Mouse (Mus musculus): ENCODE measurements at regions not wholly inside any gene's neighbourhood (a gene's known extent, or its start where the extent isn't known, plus 50 kb on each side); places are given as distances from the start of the nearest gene placed in this dataset.

GRCm38 (mm10) chr14:17556458-17556857 lies 103.6 kb upstream of the Thrb start:
- TF ChIP-seq CTCF (IDR thresholded peaks at IDR 0.05; ENCODE audit: extremely low read depth, insufficient read depth, insufficient read length, insufficient replicate concordance) (no peak), POLR2A (IDR thresholded peaks at IDR 0.05; ENCODE audit: low read depth, low read length) (no peak)

Measured in spleen, adult 2 months (tissue).